Mouse (Mus musculus) cerebellum, adult 18-20 months (tissue): Measurements from ENCODE around the gene Lrrc59.
A peak's percentile ranks its signal among the peaks of the same experiment; 100 is the strongest.

ENCODE experiments used
- DNase-seq, 2 experiments: peaks; one replicate each; pipeline ENCODE4 v3.0.0; 2021

Lrrc59 gene

GRCm38 (mm10) chr11:94629199-94629883 lies at the start of gene Lrrc59:
Gene Lrrc59 (plus strand): TSS chr11:94629767.
- peak; percentile 92 to 96 for DNase-seq

DNA sequence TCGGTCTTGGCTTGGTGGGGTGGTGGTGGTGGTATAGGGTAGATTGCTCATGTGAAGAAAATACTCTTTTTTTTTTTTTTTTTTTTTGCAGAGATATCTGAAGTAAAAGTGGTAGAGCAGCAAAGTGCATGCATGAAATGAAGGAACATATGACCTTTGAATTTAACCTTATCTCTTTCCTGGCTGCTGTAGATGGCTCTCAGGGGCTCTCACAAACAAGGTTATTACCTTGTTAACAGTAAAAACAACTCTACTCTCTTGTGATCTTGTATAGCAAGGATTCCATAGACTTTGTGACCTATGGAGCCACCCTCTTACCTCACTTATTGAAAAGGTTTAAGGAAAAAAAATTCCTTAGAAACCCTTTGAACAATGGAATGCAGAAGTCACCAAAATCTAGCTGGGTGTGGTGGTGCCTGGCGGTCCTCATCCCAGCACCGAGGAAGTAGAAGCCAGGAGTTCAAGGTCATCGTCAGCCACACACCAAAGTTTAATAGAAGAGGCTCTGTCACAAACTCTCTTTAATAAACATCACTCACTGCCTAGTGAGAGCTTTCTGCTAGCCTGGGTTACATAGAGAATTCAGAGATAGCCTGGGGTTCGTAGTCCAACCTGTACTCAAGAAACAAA lies 49.3 kb upstream of the Lrrc59 start:
- no peak for DNase-seq

DNA sequence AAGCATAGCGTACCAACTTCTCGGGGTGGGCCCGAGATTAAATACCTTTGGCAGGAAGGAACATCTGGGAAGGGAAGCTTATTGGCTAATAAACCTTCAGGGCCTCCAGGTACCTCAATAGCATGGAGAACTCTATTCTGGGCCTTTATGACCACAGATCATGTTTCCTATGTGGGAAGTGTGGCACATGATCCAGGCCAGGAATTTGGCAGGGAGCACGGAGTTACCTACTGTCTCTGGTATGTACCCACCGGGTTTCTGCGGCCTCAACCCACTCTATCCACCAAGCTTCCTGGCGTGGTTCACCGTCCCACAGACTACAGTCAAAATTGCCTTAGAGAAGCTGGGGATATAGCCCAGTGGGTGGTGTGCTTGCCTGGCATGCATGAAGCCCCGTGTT lies 44.5 kb upstream of the Lrrc59 start:
- no peak for DNase-seq

DNA sequence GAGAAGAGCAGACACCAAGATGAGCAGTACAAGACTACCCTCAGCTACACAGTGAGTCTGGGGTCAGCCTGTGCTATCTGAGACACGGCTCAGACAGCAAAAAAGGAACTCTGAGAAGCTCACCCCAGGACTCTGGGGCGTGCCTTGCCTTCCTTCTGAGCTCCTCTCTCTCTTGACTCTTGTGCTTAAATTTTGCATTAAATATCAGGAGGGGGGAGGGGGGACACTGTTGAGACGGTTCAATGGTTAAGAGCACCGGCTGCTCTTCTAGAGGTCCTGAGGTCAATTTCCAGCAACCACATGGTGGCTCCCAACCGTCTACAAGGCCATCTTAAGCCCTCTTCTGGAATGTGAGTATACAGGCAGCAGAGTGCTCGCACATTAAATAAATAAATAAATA lies 42.1 kb upstream of the Lrrc59 start:
- no peak for DNase-seq

DNA sequence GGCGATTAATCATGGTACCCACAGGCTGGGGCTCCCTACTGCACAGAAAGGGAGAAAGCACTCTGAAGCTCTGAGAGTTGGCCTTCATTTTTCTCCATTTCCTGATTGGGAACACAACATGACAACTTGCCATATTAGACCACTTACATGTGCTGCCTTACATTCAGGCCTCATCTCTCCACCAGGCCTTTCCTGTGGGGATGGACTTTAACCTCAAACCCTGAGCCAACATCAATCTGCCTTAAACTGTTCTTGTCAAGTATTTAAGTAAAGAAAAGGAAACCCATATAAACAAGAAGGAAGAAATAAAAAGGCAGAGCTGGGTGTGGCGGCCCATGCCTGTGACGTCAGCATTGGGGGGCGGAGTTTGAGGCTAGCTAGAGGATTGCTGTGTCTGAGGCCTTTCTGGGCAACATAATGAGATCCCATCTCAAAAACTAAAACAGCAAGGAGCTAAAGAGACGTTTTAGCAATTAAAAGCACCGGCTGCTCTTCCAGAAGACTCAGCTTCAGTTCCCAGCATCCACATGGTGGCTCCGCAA lies 33.2 kb upstream of the Lrrc59 start:
- no peak for DNase-seq

GRCm38 (mm10) chr11:94597319-94597718 lies 32.2 kb upstream of the Lrrc59 start:
- DNase-seq: no peak

DNA sequence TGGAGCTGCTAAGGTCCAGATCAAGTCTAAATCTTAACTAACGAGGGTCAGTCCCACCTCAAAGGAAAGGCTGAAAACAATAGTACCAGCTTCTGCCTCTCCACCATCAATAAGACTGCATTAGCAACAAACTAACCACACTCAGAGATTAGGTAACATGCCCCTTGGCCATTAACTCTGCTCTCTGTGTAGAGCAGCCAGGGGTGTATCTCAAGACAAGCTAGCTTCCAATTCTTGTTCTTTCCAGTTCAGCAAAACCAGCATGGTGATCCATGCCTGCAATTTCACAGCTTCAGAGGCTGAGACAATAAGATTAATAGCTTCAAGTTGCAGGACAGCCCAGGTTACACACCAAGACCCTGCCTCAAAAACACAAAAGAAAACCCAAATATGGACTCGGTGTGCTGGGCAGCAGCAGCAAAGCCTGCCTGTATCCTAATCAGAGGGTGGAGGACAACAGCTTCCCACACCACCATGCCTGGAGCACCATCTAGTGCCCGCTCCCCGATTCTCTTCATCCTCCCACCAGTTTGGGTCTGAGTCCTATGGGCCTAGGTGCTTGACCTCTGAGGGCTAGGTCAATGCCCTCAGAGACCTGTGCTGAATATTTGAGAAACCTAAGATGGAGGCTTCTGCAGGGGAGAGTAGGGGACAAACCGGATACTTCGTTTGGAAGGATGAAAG lies 31.0 kb upstream of the Lrrc59 start:
- no peak for DNase-seq

- no peak for DNase-seq
Measured at GRCm38 (mm10) chr11:94600447-94600846, 29.1 kb upstream of the Lrrc59 start.

- peak; percentile 13 to 21 for DNase-seq
Measured at GRCm38 (mm10) chr11:94601321-94602281, 28.0 kb upstream of the Lrrc59 start, which contains the start of gene Acsf2. Gene Acsf2 (minus strand): TSS chr11:94601871.

GRCm38 (mm10) chr11:94602356-94602955 lies 27.1 kb upstream of the Lrrc59 start:
- no peak for DNase-seq

DNA sequence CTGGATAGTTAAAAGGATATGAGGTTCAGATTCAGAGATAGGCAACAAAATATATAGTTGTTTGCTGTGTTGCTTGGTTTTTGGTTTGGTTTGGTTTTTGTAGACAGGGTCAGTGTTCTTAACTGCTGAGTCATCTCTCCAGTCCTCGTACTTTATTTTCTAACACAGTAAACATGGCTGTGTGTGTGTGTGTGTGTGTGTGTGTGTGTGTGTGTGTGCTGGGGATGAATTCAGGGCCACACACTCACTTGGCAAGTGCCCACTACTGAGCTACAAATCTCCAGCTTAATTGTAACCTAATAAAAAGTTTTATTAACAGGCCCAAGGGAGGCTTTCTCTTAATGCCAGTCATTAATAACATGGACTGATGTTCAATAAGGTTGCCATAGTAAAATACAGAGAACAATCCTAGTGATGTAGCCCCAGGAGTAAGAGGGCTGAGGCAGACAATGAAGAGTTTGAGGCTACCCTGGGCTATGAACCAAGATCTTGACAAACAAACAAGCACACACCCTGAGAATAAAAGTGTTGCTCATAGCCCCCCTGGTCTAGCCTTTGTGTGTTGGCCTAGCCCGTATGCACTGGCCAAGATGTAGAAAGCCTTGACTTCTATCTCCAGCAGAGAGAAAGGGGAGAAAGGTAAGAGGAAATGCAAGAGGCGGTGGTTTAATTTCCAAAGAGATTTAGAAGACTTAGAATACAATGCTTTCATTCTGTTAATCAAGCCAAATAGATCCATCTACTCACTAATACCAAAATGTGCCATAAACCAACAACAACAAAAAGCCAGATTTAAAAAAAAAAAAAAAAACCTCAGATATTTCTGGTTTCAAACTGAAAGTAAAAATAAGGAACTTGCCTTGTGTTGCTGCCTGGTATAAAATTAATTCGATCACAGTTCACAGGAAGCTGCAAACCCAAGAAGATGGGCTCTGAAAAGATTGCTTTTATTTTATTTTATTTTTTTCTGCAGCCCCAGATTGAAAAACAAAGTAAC lies 18.5 kb upstream of the Lrrc59 start:
- DNase-seq: no peak

GRCm38 (mm10) chr11:94614603-94615002 lies 15.0 kb upstream of the Lrrc59 start:
- no peak for DNase-seq

GRCm38 (mm10) chr11:94615494-94615893 lies 14.1 kb upstream of the Lrrc59 start:
- no peak for DNase-seq

DNA sequence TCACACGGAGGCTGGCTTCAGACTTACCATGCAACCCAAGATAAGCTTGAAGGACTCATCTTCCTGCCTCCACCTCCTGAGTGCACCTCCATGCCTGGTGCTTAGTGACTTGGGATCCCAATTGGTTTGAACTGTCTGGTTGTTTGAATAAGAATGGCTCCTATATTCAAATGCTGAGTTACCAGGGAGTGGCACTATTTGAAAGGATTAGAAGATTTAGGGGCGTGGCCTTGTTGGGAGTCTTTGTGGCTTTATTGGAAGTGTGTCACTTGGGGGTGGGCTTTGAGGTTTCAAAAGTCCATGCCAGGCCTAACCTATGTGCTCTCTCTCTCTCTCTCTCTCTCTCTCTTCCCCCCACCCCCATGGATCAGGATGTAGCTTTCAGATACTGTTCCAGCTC lies 11.9 kb upstream of the Lrrc59 start:
- DNase-seq: no peak

- DNase-seq: no peak
Measured at GRCm38 (mm10) chr11:94620766-94621457, 8.7 kb upstream of the Lrrc59 start.

DNA sequence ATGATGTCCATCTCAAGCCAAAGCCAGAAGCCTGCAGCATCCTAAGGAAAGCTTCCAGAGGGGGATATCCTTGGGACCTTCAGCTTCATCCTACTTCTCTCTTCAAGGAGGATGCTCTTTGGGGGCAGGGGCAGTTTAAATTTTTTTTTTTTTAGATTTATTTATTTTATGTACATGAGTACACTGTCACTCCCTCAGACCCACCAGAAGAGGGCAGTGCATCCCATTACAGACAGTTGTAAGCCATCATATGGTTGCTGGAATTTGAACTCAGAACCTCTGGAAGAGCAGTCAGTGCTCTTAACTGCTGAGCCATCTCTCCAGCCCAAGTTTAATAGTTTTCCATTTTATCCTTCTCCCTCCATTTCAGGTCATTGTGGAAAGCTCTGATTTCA lies 8.1 kb upstream of the Lrrc59 start:
- no peak for DNase-seq

GRCm38 (mm10) chr11:94622162-94622561 lies 7.4 kb upstream of the Lrrc59 start:
- DNase-seq: no peak

DNA sequence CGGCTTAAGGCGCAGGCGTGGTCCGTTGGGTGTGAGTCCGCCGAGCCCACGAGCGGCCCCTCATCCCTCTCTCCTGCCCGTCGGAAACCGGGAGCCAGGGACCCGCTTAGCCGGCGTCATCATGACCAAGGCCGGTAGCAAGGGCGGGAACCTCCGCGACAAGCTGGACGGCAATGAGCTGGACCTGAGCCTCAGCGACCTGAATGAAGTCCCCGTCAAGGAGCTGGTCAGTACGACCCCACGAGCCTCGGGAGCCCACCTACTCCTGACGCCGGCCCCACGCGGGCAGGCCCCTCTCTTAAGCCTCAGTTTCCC lies 274 bp downstream of the Lrrc59 start:
- DNase-seq: no peak

GRCm38 (mm10) chr11:94630199-94631011 lies 838 bp downstream of the Lrrc59 start:
- peak; percentile 10 to 32 for DNase-seq

DNA sequence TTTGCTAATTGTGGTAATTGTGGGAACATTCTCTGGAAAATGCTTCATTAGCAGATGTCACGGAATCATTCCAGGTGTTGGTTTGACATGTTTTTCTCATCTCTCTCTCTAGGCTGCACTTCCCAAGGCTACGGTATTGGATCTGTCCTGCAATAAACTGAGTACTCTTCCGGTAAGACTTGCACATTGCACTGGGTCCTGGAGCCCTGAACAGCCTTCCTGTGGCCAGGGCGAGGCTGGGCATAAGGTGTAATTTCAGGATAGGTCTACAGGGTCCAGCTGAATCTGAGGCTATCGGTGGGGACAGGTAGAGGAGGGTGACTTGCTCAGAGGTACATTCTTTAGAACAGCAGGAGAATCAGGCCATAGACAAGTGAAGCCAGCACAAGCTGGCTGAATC lies 2.4 kb downstream of the Lrrc59 start:
- DNase-seq: no peak
